Mouse (Mus musculus): ENCODE results near the gene Zp1. TPM values are rescaled to one million over a fixed set of nuclear protein-coding genes. Genes with fewer than 3 reads are reported as not detected.

The Zp1 gene
- polyA plus RNA-seq, 1 experiment from 2014 or later: not detected

DNA sequence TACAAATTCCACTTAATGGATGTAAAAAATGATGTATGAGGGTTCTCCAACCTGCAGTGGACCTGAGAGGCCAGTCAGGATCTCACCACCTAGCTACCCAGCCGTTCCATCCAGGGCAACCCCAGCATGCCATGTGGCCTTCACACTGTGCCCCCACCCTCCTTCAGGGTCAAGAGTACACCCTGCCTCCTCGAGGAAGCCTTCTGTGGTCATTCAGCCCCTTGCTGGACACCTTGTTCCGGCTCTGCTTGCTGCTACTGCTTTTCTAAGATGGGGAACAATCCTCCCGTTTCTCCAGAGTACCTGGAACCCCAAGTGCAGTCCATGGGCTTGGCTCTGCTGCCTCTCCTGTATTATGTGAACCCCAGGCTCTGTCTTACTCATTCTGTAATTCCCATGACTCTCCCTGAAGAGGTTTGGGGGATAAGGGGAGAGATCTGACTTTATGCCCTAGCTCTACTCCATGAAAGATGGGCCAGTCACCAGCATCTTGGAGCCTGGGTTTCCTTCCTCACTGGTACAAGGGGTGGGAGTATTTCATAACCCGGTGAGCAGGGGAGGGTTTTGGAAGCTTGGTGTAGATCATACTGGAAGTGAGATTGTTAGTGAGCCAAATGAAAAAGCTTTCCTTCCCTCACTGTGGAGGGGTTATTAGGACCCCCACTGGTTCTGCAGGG lies 52.3 kb downstream of the Zp1 start:
- H3K27me3 ChIP-seq (replicated peaks; ENCODE audit: control insufficient read depth, insufficient read depth, low read length): peaks cover 28% of the 10 kb centered on the region
- peaks cover 15% of the 10 kb centered on the region for H3K36me3 ChIP-seq (ENCODE audit: control insufficient read depth, insufficient read depth, low read length)
- DNase-seq (ENCODE audit: low spot score): no peak
- H3K4me3 ChIP-seq (ENCODE audit: low read depth, low read length): peak overlapping the region; percentile 55
- peak overlapping the region; percentile 62 for H3K4me2 ChIP-seq
- H3K9ac ChIP-seq (ENCODE audit: low read depth, low read length): no peak overlapping the region
- no peaks in the 10 kb centered on the region for H3K9me3 ChIP-seq (ENCODE audit: control insufficient read depth, low read length)
- WGBS: 43% methylated on average over 5 of the region's 5 CpGs
- no peak for ATAC-seq (replicated peaks; ENCODE audit: low FRiP score)
- H3K27ac ChIP-seq (ENCODE audit: low read depth, low read length): no peak overlapping the region
- 0 out of 2 replicates have a peak, but pooled peaks cover 3% of the 10 kb centered on the region for H3K4me1 ChIP-seq (replicated peaks; ENCODE audit: control insufficient read depth, insufficient read depth, low read length)

DNA sequence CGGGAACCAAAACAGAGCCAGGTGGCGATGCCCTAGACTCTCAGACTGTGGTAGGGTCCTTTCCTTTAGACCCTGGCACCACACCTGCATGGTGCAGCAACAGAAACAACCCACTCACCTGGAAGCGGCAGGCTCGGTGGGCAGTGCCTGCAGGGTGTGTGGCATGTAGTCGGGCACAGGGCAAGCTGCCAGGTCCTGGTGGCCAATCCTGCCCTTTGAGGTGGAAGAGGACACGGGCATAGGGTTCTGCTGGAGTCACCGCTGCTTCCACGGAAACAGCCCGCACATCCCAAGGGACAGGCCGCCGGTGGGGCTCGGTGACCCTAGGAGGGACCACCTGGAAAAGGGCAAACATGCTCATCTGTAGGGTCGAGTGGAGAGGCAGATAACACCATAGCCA lies 54.1 kb downstream of the Zp1 start:
- Histone ChIP-seq H3K9ac (ENCODE audit: low read depth, low read length) (no peak overlapping the region), H3K27me3 (replicated peaks; ENCODE audit: control insufficient read depth, insufficient read depth, low read length) (peaks cover 28% of the 10 kb centered on the region), H3K4me3 (ENCODE audit: low read depth, low read length) (no peak overlapping the region), H3K9me3 (ENCODE audit: control insufficient read depth, low read length) (no peaks in the 10 kb centered on the region), H3K4me1 (replicated peaks; ENCODE audit: control insufficient read depth, insufficient read depth, low read length) (0 out of 2 replicates have a peak, but pooled peaks cover 3% of the 10 kb centered on the region), H3K36me3 (ENCODE audit: control insufficient read depth, insufficient read depth, low read length) (peaks cover 12% of the 10 kb centered on the region), H3K4me2 (no peak overlapping the region), H3K27ac (ENCODE audit: low read depth, low read length) (no peak overlapping the region)
- no peak for ATAC-seq (replicated peaks; ENCODE audit: low FRiP score)
- 87% methylated on average over 13 of the region's 13 CpGs for WGBS
- DNase-seq (ENCODE audit: low spot score): no peak

Other genes starting within 250 kb of the Zp1 start
- gene Pga5, start 242.6 kb downstream of the Zp1 start, polyA plus RNA-seq (2014; fragmentation: Nextera tagmentation; extraction: Ambion mirVana): not detected in 2 replicates
- gene Vps37c, start 231.9 kb downstream of the Zp1 start, polyA plus RNA-seq (2014; fragmentation: Nextera tagmentation; extraction: Ambion mirVana): 23.2 TPM in 2 replicates
- gene Cd5, start 181.6 kb downstream of the Zp1 start, polyA plus RNA-seq (2014; fragmentation: Nextera tagmentation; extraction: Ambion mirVana): 0.05 TPM in 1 of 2 replicates, not detected in the other
- not detected in 2 replicates for gene Cd6, start 90.6 kb downstream of the Zp1 start, polyA plus RNA-seq (2014; fragmentation: Nextera tagmentation; extraction: Ambion mirVana)
- 1.1 and 1.2 TPM in 2 replicates for gene Slc15a3, start 80.9 kb downstream of the Zp1 start, polyA plus RNA-seq (2014; fragmentation: Nextera tagmentation; extraction: Ambion mirVana)
- gene Tmem132a, start 50.7 kb downstream of the Zp1 start, polyA plus RNA-seq (2014; fragmentation: Nextera tagmentation; extraction: Ambion mirVana): 27.2 and 27.7 TPM in 2 replicates
- gene Tmem109, start 38.6 kb downstream of the Zp1 start, polyA plus RNA-seq (2014; fragmentation: Nextera tagmentation; extraction: Ambion mirVana): 42.7 and 45.4 TPM in 2 replicates
- gene Prpf19, start 25.4 kb downstream of the Zp1 start, polyA plus RNA-seq (2014; fragmentation: Nextera tagmentation; extraction: Ambion mirVana): 45.7 and 46.8 TPM in 2 replicates
- gene Ptgdr2, start 16.5 kb upstream of the Zp1 start, polyA plus RNA-seq (2014; fragmentation: Nextera tagmentation; extraction: Ambion mirVana): not detected in 2 replicates
- gene Ccdc86, start 28.6 kb upstream of the Zp1 start, polyA plus RNA-seq (2014; fragmentation: Nextera tagmentation; extraction: Ambion mirVana): 46.0 TPM in 2 replicates
- gene Ms4a10, start 54.0 kb upstream of the Zp1 start, polyA plus RNA-seq (2014; fragmentation: Nextera tagmentation; extraction: Ambion mirVana): not detected in 2 replicates
- not detected in 2 replicates for gene Ms4a15, start 72.6 kb upstream of the Zp1 start, polyA plus RNA-seq (2014; fragmentation: Nextera tagmentation; extraction: Ambion mirVana)
- not detected in 2 replicates for gene Ms4a18, start 97.4 kb upstream of the Zp1 start, polyA plus RNA-seq (2014; fragmentation: Nextera tagmentation; extraction: Ambion mirVana)
- gene Ms4a8a, start 160.5 kb upstream of the Zp1 start, polyA plus RNA-seq (2014; fragmentation: Nextera tagmentation; extraction: Ambion mirVana): not detected in 2 replicates
- gene 1700017D01Rik, start 210.2 kb upstream of the Zp1 start, polyA plus RNA-seq (2014; fragmentation: Nextera tagmentation; extraction: Ambion mirVana): not detected in 2 replicates
- gene 1700025F22Rik, start 244.7 kb upstream of the Zp1 start, polyA plus RNA-seq (2014; fragmentation: Nextera tagmentation; extraction: Ambion mirVana): not detected in 2 replicates